Mouse (Mus musculus): Measurements from ENCODE around the gene Fam71a.

The Fam71a gene

GRCm38 (mm10) chr1:191123696-191124095 is 40.9 kb downstream of the Fam71a start:
- no peak for DNase-seq (ENCODE audit: low read depth, low spot score)

- DNase-seq (ENCODE audit: low read depth, low spot score), result no peak
Measured at GRCm38 (mm10) chr1:191122744-191123143, 41.9 kb downstream of the Fam71a start.

- no peak for DNase-seq (ENCODE audit: low read depth, low spot score)
Measured at GRCm38 (mm10) chr1:191115514-191116238, 48.9 kb downstream of the Fam71a start.

- no peak for DNase-seq (ENCODE audit: low read depth, low spot score)
Measured at GRCm38 (mm10) chr1:191114868-191115267, 49.7 kb downstream of the Fam71a start.
